Mouse (Mus musculus): ENCODE measurements at regions not wholly inside any gene's neighbourhood (a gene's known extent, or its start where the extent isn't known, plus 50 kb on each side); places are given as distances from the start of the nearest gene placed in this dataset.

GRCm38 (mm10) chr2:105521841-105522240 is 122.7 kb upstream of the Rcn1 start:
- H3K4me1 ChIP-seq (ENCODE audit: control insufficient read depth, insufficient read depth, low read length), result no peaks in the 10 kb centered on the region
- TF ChIP-seq CTCF (IDR thresholded peaks at IDR 0.05; ENCODE audit: insufficient read depth, low read length) (no peak), POLR2A (IDR thresholded peaks at IDR 0.05; ENCODE audit: borderline replicate concordance, extremely low read depth, low read depth, low read length) (no peak)
- DNase-seq, result no peak
- no peak overlapping the region for H3K4me3 ChIP-seq (replicated peaks; ENCODE audit: extremely low read depth, low read depth, low read length)
- 24% methylated on average over 4 of the region's 4 CpGs for WGBS

DNA sequence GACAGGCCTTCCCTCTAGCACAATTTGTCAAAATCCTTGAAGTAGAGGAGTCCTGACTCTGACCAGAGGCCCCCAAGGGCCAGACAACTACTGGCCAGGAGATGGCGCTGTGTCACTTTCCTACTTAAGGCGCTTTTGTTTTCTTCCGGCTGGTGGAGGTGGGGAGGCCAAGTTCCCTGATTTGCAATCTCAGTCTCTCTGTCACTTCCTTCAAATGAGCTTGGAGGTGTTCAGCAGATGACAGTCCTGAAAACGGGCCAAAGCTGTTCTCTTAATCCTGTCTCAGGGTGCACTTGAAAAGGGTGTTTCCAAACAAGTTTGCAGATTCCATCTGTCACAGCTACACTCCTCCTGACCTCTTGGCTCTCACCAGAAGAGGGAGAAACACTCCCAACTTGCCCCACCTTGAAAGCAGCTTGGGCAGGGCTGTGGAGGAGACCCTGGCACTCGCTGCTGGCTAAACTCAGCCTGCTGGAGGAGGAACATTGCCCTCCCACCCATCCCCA is 124.2 kb upstream of the Rcn1 start:
- Histone ChIP-seq H3K4me1 (ENCODE audit: control insufficient read depth, insufficient read depth, low read length) (no peaks in the 10 kb centered on the region), H3K4me3 (replicated peaks; ENCODE audit: extremely low read depth, low read depth, low read length) (no peak overlapping the region)
- no peak for TF ChIP-seq POLR2A (IDR thresholded peaks at IDR 0.05; ENCODE audit: borderline replicate concordance, extremely low read depth, low read depth, low read length)
- TF ChIP-seq CTCF (IDR thresholded peaks at IDR 0.05; ENCODE audit: insufficient read depth, low read length), result peak; percentile 32; the same call in 1 of the 2 replicates
- 5% methylated on average over 5 of the region's 5 CpGs for WGBS
- DNase-seq, result peak; percentile 11

DNA sequence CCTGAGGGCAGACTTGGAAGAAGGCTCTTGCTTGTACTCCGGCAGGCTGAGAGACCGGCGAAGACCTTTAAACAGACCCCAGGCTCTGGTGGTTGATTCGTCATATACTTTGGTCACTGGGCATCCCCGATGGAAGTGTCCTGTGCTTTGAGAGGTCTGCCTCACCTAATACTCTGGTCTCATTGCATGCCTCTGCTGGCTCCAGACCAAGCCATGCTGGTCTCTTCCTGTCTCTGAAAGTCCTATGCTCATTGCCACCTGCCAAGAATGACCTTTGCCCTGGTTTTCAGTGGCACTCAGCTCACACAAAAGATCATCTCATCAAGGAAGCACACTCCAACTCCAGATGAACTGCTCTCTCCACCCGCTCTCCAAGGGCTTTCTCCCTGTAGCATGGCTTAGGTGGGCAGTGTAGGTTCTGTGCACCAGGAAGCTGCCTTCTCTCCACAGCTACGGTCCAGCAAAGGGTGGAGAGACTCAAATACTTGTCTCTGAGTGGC is 126.0 kb upstream of the Rcn1 start:
- WGBS, result 71% methylated on average over 7 of the region's 7 CpGs
- H3K4me1 ChIP-seq (ENCODE audit: control insufficient read depth, insufficient read depth, low read length), result no peaks in the 10 kb centered on the region
- no peak for DNase-seq
- no peak for TF ChIP-seq POLR2A (IDR thresholded peaks at IDR 0.05; ENCODE audit: borderline replicate concordance, extremely low read depth, low read depth, low read length)
- no peak for TF ChIP-seq CTCF (IDR thresholded peaks at IDR 0.05; ENCODE audit: insufficient read depth, low read length)
- no peak overlapping the region for H3K4me3 ChIP-seq (replicated peaks; ENCODE audit: extremely low read depth, low read depth, low read length)

GRCm38 (mm10) chr2:105528535-105528934 is 129.4 kb upstream of the Rcn1 start:
- H3K4me3 ChIP-seq (replicated peaks; ENCODE audit: extremely low read depth, low read depth, low read length), result no peak overlapping the region
- WGBS, result 83% methylated on average over 8 of the region's 8 CpGs
- no peak for TF ChIP-seq POLR2A (IDR thresholded peaks at IDR 0.05; ENCODE audit: borderline replicate concordance, extremely low read depth, low read depth, low read length)
- H3K4me1 ChIP-seq (ENCODE audit: control insufficient read depth, insufficient read depth, low read length), result no peaks in the 10 kb centered on the region
- DNase-seq, result no peak

GRCm38 (mm10) chr2:105544099-105544498 is 124.6 kb upstream of the Pax6 start:
- Histone ChIP-seq H3K4me1 (ENCODE audit: control insufficient read depth, insufficient read depth, low read length) (no peaks in the 10 kb centered on the region), H3K4me3 (replicated peaks; ENCODE audit: extremely low read depth, low read depth, low read length) (no peak overlapping the region)
- 36% methylated on average over 13 of the region's 13 CpGs for WGBS
- TF ChIP-seq POLR2A (IDR thresholded peaks at IDR 0.05; ENCODE audit: borderline replicate concordance, extremely low read depth, low read depth, low read length), result no peak
- TF ChIP-seq CTCF (IDR thresholded peaks at IDR 0.05; ENCODE audit: insufficient read depth, low read length), result no peak
- DNase-seq, result no peak

DNA sequence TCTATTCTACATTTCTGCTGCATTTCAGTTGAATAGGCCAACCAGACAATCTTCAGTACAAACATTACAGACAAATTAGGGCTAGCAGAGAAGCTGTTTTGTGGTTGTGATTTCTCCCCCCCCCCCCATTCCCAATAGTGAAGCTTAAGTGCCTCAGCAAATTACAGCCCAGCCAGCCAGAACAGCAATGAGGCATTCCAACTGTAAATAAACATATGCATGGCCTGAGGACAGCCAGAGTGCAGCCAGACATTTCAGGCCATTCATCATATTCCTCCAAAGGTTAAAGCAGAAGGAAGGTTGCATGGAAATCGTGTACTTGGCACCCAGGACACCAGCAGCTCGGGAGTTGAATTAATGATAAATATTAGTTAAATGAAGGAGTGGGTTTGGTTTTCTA is 116.6 kb upstream of the Pax6 start:
- H3K4me3 ChIP-seq (replicated peaks; ENCODE audit: extremely low read depth, low read depth, low read length), result no peak overlapping the region
- DNase-seq, result no peak
- TF ChIP-seq CTCF (IDR thresholded peaks at IDR 0.05; ENCODE audit: insufficient read depth, low read length) (no peak), POLR2A (IDR thresholded peaks at IDR 0.05; ENCODE audit: borderline replicate concordance, extremely low read depth, low read depth, low read length) (no peak)
- no peaks in the 10 kb centered on the region for H3K4me1 ChIP-seq (ENCODE audit: control insufficient read depth, insufficient read depth, low read length)
- WGBS, result 43% methylated on average over 2 of the region's 2 CpGs

DNA sequence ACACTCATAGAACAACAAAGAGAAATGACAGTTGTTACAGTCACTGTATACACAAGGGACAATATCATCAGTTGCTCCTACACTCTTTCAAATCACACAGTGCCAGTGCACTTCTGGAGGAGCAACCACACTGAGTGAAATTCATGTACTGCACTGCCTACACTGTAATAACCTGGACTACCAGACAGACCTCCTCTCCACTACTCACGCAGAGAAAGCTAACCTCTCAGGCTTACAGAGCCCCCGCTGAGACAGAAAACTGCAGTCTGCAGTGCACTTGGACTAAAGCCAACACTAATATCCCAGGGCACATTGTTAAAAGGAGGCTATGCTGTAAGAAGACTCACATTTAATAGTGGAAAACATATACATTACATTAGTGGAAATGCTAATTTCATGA is 81.9 kb upstream of the Pax6 start:
- TF ChIP-seq POLR2A (IDR thresholded peaks at IDR 0.05; ENCODE audit: borderline replicate concordance, extremely low read depth, low read depth, low read length) (no peak), CTCF (IDR thresholded peaks at IDR 0.05; ENCODE audit: insufficient read depth, low read length) (no peak)
- DNase-seq, result no peak
- H3K4me3 ChIP-seq (replicated peaks; ENCODE audit: extremely low read depth, low read depth, low read length), result no peak overlapping the region
- no peaks in the 10 kb centered on the region for H3K4me1 ChIP-seq (ENCODE audit: control insufficient read depth, insufficient read depth, low read length)
- 34% methylated on average over 2 of the region's 2 CpGs for WGBS

DNA sequence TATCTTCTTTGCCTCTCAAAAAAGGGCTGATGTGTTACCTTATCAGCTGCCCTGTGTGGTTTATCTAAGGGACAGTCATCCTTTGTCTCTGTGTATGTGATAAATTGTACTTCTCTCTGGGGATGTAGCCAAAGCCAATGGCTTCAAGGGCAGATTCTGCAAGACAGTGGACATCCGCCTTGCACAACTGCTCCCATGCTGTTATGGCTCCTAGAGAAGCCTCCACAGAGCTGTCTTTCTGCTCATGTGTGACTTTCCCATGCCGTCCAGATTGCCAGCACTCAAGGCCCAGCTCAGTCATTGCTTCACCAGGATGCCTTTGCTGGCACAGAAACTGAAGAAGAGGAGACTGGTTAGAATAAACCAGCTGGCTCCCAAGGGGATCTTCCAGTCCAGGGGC is 74.6 kb upstream of the Pax6 start:
- Histone ChIP-seq H3K4me3 (replicated peaks; ENCODE audit: extremely low read depth, low read depth, low read length) (no peak overlapping the region), H3K4me1 (ENCODE audit: control insufficient read depth, insufficient read depth, low read length) (no peaks in the 10 kb centered on the region)
- no peak for DNase-seq
- 76% methylated on average over 2 of the region's 2 CpGs for WGBS
- no peak for TF ChIP-seq CTCF (IDR thresholded peaks at IDR 0.05; ENCODE audit: insufficient read depth, low read length)
- no peak for TF ChIP-seq POLR2A (IDR thresholded peaks at IDR 0.05; ENCODE audit: borderline replicate concordance, extremely low read depth, low read depth, low read length)

DNA sequence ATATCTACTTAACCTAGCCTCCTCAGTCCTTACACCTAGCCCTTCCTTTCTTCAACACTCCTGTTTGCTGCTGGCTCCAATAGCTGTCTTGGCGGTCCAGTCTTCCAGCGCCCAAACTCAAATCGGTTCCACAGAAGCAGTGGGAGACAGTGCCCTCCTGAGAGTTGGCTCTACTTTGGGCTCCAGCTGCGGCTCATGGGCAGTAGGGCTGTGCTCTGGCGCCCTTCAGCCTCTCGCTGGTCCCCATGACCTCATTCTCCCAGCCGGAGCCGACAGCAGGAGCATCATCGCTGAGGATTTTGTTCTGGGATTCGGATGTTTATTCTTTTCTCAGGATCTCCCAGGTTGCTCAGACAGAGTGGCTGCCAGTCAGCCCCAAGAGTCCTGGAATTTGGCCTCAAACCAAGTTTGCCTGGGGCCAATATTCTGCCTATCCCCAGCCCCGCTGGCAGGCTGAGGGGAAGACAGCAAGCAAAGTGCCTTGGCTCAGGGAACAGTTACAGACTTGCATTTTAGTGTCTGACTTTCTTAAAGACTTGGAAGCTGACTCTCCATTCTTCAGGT is 64.1 kb upstream of the Pax6 start:
- Histone ChIP-seq H3K4me3 (replicated peaks; ENCODE audit: extremely low read depth, low read depth, low read length) (no peak overlapping the region), H3K4me1 (ENCODE audit: control insufficient read depth, insufficient read depth, low read length) (no peaks in the 10 kb centered on the region)
- no peak for DNase-seq
- WGBS, result 35% methylated on average over 11 of the region's 11 CpGs
- no peak for TF ChIP-seq CTCF (IDR thresholded peaks at IDR 0.05; ENCODE audit: insufficient read depth, low read length)
- TF ChIP-seq POLR2A (IDR thresholded peaks at IDR 0.05; ENCODE audit: borderline replicate concordance, extremely low read depth, low read depth, low read length), result no peak

- 62% methylated on average over 8 of the region's 8 CpGs for WGBS
- TF ChIP-seq CTCF (IDR thresholded peaks at IDR 0.05; ENCODE audit: insufficient read depth, low read length) (no peak), POLR2A (IDR thresholded peaks at IDR 0.05; ENCODE audit: borderline replicate concordance, extremely low read depth, low read depth, low read length) (no peak)
- no peak for DNase-seq
- H3K4me1 ChIP-seq (ENCODE audit: control insufficient read depth, insufficient read depth, low read length), result no peaks in the 10 kb centered on the region
- no peak overlapping the region for H3K4me3 ChIP-seq (replicated peaks; ENCODE audit: extremely low read depth, low read depth, low read length)
These were observed 60.6 kb upstream of the Pax6 start for GRCm38 (mm10) chr2:105607969-105608538.

Measured in lung, adult 2 months (tissue).